Mouse (Mus musculus) thymus, postnatal 4 days (tissue): ENCODE results near the gene Tcte1.
A peak's percentile ranks its signal among the peaks of the same experiment; 100 is the strongest.

Source experiments
- DNase-seq: peaks from one replicate; pipeline ENCODE4 v3.0.0; 2021

The Tcte1 gene

DNA sequence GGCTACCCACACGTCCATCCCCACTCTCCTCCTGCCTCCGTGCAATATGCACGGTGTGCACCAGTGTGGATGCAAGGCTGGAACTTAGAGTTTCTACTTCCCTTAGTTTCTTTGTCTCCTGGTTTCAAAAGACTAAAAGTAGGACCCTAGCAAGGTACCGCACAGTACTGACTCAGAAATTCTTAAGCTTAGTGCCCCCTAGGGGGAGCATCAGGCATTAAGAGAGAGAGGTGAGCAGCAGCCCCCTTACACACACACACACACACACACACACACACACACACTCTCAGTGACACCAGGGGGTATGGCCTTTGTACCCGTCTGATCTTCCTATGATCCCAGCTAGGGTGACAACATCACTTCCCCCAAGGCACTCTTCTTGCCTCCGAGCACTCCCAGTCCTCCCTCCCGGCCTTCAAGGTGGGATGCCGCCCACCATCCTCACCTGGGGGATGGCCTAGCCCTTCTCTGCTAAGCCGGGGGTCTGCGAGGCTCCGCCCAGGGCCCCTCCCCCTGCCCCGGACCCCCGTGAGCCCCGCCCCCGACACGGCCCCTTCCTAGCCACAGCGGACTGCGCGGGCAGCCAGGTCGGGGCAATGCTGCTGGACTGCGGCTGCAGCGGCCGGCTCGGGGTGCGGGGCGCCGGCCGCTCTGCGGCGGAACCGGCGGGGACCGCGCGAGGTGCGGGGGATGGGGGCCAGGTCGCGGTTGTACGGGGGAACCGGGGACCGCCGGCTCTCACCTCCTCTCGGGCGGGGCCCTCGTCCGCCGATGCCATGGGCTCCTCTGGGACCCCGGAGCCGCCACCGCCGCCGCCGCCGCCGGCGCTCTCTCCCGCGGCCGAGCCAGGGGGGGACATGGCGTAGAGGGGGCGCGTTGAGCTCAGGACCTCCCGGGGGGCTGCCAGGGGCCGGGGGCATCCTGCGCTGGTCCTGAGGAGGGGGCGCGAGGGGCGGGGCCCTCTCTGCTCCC lies 25.6 kb downstream of the Tcte1 start:
- DNase-seq, result peak; percentile 77

- peak; percentile 83 for DNase-seq
Measured at GRCm38 (mm10) chr17:45549617-45550181, 26.5 kb downstream of the Tcte1 start, which contains the start of gene Tmem151b. Gene Tmem151b, minus strand, starts transcription at chr17:45549677.

- no peak for DNase-seq
Measured at GRCm38 (mm10) chr17:45550253-45550652, 27.0 kb downstream of the Tcte1 start.

GRCm38 (mm10) chr17:45551249-45551796 lies 28.1 kb downstream of the Tcte1 start:
- no peak for DNase-seq

DNA sequence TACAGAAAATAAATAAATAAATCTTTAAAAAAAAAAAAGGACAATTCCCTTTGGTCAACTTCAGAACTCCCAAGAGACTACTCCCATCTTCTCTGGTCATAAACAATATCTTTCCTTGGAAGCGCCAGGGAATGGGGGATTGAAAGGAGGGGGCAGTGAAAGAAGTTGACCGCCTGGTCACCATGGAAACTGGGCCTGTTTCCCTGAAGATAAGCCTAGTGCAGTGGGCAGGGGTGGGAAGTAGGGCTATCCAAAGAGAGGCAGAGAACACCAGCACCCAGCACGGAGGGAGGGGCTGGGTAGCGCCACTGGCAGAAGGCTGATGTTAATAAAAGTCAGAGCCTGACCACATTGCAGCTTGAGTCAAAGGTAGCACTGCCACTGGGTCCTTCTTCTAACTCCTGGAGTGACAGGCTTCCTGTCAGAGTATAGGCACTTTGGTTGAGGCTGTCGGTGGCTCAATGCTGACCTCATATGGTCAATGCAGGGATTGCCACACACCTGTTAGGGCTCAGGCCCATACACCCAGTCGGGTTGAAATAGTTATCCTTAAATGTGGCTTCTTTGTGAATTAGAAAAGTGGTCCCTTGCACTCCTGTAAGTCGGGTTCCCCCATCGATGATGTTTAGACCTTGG lies 28.7 kb downstream of the Tcte1 start:
- peak; percentile 90 for DNase-seq

- no peak for DNase-seq
Measured at GRCm38 (mm10) chr17:45553065-45553464, 29.8 kb downstream of the Tcte1 start.

DNA sequence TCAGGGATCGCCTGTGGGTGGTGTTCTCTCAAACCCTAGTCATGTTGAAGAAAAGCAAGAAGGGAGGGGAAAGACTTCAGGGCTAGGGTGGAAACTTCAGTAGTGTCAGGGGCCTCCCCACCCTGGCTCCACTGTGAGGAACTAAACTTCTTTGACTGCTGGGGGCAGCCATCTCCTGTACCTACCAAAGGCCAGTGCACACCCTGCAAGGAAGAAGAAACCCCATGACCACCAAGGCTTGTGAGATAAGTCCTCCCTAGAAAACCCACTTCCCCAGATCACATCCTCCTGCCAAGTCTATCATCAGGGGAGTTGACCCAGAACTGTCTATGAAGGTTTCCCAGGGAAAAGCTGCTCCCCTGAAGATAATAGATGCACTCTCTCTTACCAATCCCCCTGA lies 31.2 kb downstream of the Tcte1 start:
- DNase-seq, result no peak

- peak; percentile 100 for DNase-seq
Measured at GRCm38 (mm10) chr17:45555452-45556106, 32.3 kb downstream of the Tcte1 start, which contains the start of gene Nfkbie. Gene Nfkbie, plus strand, starts transcription at chr17:45555703.

DNA sequence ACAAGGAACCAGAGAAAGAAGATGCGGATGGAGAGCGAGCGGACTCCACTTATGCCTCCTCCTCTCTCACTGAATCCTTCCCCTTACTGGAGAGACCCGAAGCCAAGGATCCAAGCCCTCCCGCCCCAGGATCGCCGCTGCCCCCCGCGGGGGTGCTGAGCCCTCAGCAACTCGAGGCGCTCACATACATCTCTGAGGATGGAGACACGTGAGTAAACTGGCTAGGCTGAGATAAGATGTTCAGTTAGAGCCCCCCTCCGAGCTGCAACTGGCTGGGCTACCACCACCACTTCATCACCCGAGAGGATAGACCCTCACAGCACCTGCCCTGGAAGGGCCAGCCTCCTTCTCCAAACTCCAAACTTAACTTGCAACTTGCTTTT lies 32.9 kb downstream of the Tcte1 start:
- no peak for DNase-seq

DNA sequence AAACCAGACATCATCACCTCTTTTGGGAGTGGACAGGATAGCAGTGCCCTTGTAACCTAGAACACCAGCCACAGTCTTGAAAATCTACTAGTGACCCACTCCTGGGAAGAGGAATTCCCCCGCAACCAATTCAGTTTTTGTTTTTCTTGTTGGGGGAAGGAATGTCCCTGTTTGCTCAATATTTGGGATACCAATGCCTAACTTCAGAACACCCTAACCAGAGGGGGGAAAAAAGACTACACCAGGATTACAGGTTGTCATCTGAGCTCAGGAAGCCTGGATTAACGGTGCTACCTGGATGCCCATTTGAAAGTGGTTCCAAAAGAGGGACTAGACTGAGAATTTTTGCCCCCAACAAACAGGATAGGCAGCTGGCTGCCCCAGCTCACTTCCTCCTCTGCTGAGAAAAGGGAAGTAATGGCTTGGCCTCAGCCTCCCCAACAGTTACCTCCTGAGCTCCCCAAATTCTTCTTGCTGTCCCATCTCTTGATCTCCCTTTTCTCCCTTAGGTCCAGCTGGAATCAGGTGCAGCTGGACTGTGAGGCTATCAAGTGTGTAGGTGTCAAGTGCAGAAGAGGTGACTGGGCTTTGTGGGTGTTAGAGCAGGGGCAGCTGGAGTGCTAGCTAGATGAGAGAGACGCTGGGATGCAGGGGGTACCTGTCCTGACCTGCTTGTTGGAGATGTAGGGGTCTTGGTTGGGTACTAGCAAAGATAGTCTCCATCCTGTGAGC lies 33.4 kb downstream of the Tcte1 start:
- peak; percentile 48 for DNase-seq

- DNase-seq, result peak; percentile 70
Measured at GRCm38 (mm10) chr17:45557246-45557824, 34.1 kb downstream of the Tcte1 start.

- peak; percentile 66 for DNase-seq
Measured at GRCm38 (mm10) chr17:45557998-45558862, 35.0 kb downstream of the Tcte1 start.

- no peak for DNase-seq
Measured at GRCm38 (mm10) chr17:45559732-45560525, 36.7 kb downstream of the Tcte1 start.

DNA sequence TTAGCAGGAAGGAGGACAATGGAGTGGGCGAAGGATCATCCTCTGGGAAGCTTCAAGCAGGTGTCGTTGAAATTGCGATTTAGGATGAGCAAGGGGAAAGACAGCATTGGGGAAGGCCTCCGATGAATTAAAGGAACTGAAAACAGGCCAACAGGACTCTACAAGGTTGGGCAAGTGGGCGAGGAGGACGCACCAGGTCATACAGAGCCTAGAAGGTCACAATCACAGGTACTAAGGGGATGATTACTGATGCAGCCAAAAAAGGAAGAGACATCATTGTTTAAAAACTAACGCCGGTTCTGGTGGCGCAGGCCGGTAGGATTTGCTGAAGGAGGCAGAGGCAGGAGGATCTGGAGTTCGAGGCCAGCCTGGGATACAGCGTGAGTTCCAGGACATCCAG lies 40.0 kb downstream of the Tcte1 start:
- DNase-seq, result no peak

DNA sequence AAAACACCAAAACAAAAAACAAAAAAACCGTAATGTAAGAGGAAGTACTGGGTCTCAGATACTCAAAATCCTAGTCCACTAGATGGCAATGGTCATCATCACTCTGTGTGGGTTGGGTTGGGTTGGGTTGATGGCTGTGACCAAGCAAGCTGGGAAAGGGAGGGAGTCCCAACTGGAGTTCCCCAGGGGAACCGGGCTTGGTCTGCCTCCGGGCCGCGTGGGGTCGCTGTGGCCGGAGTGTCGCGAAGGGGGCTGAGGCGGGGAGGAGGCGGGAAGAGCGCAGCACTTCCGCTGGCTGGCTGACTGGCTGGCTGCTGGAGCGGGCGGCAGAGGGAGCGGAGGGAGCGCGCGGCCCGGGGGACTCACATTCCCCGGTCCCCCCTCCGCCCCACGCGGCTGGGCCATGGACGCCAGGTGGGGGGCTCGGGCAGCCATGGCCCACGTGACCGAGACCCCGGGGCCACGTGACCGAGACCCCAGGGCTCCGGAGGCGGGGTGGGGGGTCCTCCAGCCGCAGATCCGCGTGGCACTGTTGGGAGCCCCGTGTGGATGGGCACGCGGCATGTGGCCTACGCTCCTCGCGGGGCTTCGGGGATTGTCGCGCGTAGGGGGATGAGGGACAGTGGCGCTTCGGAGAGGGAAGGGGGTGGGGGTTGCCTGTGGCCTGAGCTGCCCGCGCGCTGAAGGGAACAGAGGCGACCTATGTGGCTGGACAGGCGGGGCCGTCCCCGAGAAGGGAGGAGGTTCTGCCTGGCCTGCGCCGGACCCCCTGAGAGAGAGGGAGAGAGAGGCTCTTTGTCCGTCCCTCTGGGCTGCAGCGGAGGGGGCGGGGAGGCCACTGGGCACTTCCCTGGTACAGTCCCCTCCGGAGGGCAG lies 40.7 kb downstream of the Tcte1 start, which contains the start of gene Slc35b2:
Gene Slc35b2 (plus strand): TSS at position 220 of the 876 bp plus-strand sequence.
- peak; percentile 94 for DNase-seq

GRCm38 (mm10) chr17:45564531-45565084 lies 41.4 kb downstream of the Tcte1 start:
- DNase-seq, result peak; percentile 39

DNA sequence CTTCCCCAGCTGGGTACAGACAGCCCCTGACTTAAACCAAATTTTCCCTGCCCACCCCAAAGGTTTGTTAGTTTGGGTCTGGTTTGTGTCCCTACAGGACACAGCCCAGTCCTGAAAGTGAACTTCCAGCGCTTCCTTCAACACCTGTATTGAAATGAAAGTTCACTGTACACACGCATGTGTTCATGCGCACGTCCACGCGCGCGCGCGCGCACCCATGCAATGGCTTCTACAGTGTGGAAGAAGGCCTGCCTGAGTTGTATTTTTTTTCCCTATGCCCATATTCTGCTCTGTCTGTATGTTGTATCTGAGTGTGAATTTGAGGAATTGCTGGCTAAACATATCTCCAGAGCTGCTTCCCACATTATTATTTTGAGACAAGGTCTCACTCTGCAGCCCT lies 41.9 kb downstream of the Tcte1 start:
- DNase-seq, result no peak

DNA sequence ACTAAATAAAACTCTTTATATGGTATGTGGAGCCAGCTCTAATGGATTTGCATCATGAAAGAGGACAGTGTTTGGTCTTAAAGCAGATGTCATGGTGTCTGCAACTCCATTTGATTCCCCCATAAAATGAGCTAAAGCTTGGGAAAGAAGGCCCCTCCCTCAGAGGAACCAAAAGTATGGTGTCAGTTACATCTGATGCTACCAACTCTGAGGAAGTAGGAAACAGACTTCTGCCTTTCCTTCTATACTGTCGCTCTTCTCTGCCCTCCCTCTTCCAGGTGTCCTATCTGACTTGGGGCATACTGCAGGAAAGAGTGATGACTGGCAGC lies 42.8 kb downstream of the Tcte1 start:
- no peak for DNase-seq
